Mouse (Mus musculus) myocyte (in vitro differentiated cells): ENCODE results near the gene Hvcn1. TPM values are rescaled to one million over a fixed set of nuclear protein-coding genes. Genes with fewer than 3 reads are reported as not detected.

Experiments
- H3K27me3 ChIP-seq: one replicate; pipeline ENCODE4 v1.6.1; 2011; ENCODE audit not compliant: control insufficient read depth, insufficient read depth, insufficient read length
- H3K36me3 ChIP-seq: one replicate; pipeline ENCODE4 v1.6.1; 2011; ENCODE audit not compliant: control insufficient read depth, insufficient read depth
- H3K4me2 ChIP-seq: one replicate; pipeline ENCODE4 v1.6.1; 2011; ENCODE audit warnings: low read depth, control low read depth
- H3K4me3 ChIP-seq: one replicate; pipeline ENCODE4 v1.5.1; 2011; ENCODE audit warnings: mild to moderate bottlenecking, control low read depth, moderate library complexity
- H3K79me2 ChIP-seq: one replicate; pipeline ENCODE4 v1.6.1; 2011; ENCODE audit not compliant: control insufficient read depth, insufficient read depth
- H3ac ChIP-seq: one replicate; pipeline ENCODE4 v1.6.1; 2011; ENCODE audit not compliant: control insufficient read depth, insufficient read length
- CEBPB ChIP-seq: IDR thresholded peaks from 2 replicates; pipeline ENCODE4 v1.6.1; 2011; ENCODE audit warnings: mild to moderate bottlenecking, moderate library complexity; ENCODE audit not compliant: poor library complexity, insufficient read depth, severe bottlenecking
- E2F4 ChIP-seq: IDR thresholded peaks from one replicate; pipeline ENCODE4 v1.6.1; 2011; ENCODE audit warnings: mild to moderate bottlenecking, control low read depth, moderate library complexity; ENCODE audit not compliant: insufficient read depth
- MAX ChIP-seq: IDR thresholded peaks from one replicate; pipeline ENCODE4 v1.6.1; 2011; ENCODE audit warnings: low read depth, mild to moderate bottlenecking, control low read depth
- MYOD1 ChIP-seq, 3 experiments: IDR thresholded peaks; one replicate each; pipeline ENCODE4 v1.6.1; 2011; ENCODE audit warnings: control low read depth in 2 of 3, low read depth in 2 of 3, mild to moderate bottlenecking in 2 of 3, moderate library complexity in 1 of 3; ENCODE audit not compliant: insufficient read length in 2 of 3, control insufficient read depth in 1 of 3
- MYOG ChIP-seq, 3 experiments: IDR thresholded peaks; one replicate each; pipeline ENCODE4 v1.6.1; 2011; ENCODE audit warnings: control low read depth in 2 of 3, low read depth in 2 of 3, mild to moderate bottlenecking in 2 of 3; ENCODE audit not compliant: insufficient read length in 2 of 3, control insufficient read depth in 1 of 3, insufficient read depth in 1 of 3
- POLR2A ChIP-seq: IDR thresholded peaks from one replicate; pipeline ENCODE4 v1.6.1; 2011; ENCODE audit warnings: low read depth, mild to moderate bottlenecking, control low read depth, moderate library complexity; ENCODE audit not compliant: insufficient read length
- POLR2AphosphoS2 ChIP-seq: IDR thresholded peaks from one replicate; pipeline ENCODE4 v1.6.1; 2011; ENCODE audit warnings: low read depth, control low read depth; ENCODE audit not compliant: insufficient read length
- REST ChIP-seq: IDR thresholded peaks from one replicate; pipeline ENCODE4 v1.6.1; 2011; ENCODE audit warnings: mild to moderate bottlenecking, control low read depth, moderate library complexity; ENCODE audit not compliant: insufficient read depth, insufficient read length
- SRF ChIP-seq: IDR thresholded peaks from one replicate; pipeline ENCODE4 v1.6.1; 2011; ENCODE audit warnings: low read depth; ENCODE audit not compliant: control insufficient read depth, insufficient read length
- TCF12 ChIP-seq: IDR thresholded peaks from one replicate; pipeline ENCODE4 v1.6.1; 2011; ENCODE audit warnings: mild to moderate bottlenecking, control low read depth; ENCODE audit not compliant: poor library complexity, insufficient read depth, severe bottlenecking
- TCF3 ChIP-seq: IDR thresholded peaks from one replicate; pipeline ENCODE4 v1.6.1; 2011; ENCODE audit warnings: low read depth, control low read depth; ENCODE audit not compliant: insufficient read length
- USF1 ChIP-seq: IDR thresholded peaks from one replicate; pipeline ENCODE4 v1.6.1; 2011; ENCODE audit warnings: low read depth, mild to moderate bottlenecking, control low read depth, moderate library complexity
- polyA plus RNA-seq: library from polyadenylated mRNA; unstranded; fragments of >200 nt; fragmentation: generic; extraction: Trizol; gene quantifications from one replicate; pipeline ENCODE4 v1.2.1, GENCODE M21; 2012; ENCODE audit warnings: missing spikeins

Gene Hvcn1
- polyA plus RNA-seq, 1 experiment: 0.08 TPM

DNA sequence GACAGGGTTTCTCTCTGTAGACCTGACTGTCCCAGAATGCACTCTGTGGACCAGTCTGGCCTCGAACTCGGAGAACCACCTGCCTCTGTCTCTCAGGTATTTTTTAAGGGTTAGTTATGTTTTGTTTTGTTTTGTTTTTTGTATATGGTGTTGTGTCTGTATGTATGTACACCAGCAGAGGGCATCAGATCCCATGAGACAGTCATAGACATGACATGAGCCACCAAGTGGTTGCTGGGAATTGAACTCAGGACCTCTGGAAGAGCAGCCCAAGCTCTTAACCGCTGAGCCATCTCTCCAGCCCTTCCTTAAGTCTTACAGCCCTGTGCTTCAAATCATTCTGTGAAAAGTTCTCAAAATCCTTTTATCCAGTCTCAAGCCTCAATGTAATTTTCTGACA is 58.6 kb downstream of the Hvcn1 start:
- TF ChIP-seq TCF12: no peak
- Histone ChIP-seq H3K27me3 (no peaks in the 10 kb centered on the region), H3K4me2 (peak overlapping the region; percentile 86), H3K36me3 (no peaks in the 10 kb centered on the region), H3K4me3 (no peak overlapping the region), H3K79me2 (no peaks in the 10 kb centered on the region), H3ac (no peak overlapping the region)

DNA sequence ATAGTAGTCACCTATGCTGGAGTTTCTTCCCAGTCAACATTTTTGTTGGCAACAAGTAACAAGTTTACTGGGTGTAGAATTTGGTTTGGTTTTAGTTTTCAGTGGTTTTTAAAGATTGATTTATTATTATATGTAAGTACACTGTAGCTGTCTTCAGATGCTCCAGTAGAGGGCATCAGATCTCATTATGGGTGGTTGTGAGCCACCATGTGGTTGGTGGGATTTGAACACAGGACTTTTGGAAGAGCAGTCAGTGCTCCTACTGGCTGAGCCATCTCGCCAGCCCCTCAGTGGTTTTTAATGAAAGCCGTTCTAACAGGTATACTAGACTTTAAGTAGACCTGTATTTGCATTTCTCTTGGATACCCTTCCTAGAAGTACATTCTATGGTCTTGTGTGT is 59.3 kb downstream of the Hvcn1 start:
- TF ChIP-seq CEBPB (no peak), TCF3 (no peak), USF1 (no peak), MYOD1 (IDR thresholded peaks at IDR 0.05; ENCODE audit: control insufficient read depth in 1 of 3, insufficient read length in 2 of 3, low read depth in 2 of 3) (no peak), TCF12 (no peak), SRF (no peak), MAX (no peak), REST (no peak), MYOG (IDR thresholded peaks at IDR 0.05; ENCODE audit: control insufficient read depth in 1 of 3, insufficient read depth in 1 of 3, insufficient read length in 2 of 3, low read depth in 2 of 3) (no peak), POLR2A (no peak), E2F4 (no peak), POLR2AphosphoS2 (no peak)
- H3K4me2 ChIP-seq: no peak overlapping the region
- H3K36me3 ChIP-seq: no peaks in the 10 kb centered on the region
- no peak overlapping the region for H3ac ChIP-seq
- H3K4me3 ChIP-seq: no peak overlapping the region
- no peaks in the 10 kb centered on the region for H3K79me2 ChIP-seq
- H3K27me3 ChIP-seq: no peaks in the 10 kb centered on the region

DNA sequence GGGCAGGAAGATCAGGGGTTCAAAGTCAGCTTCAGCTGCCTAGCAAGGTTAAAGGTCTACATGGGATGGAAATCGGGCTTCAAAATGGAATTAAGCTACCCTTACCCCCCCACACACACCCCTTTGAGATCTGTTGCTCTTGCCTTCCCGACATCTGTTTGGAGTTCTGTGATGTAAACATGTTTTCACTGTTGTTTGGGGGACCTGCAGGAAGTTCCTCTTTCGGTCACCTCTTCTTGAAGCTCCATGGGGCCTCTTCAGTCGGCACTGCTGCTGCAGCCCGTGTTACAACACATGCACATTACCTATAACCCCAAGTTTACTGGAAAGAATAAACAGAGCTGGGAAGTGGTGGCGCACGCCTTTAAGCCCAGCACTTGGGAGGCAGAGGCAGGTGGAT is 60.5 kb downstream of the Hvcn1 start:
- Histone ChIP-seq H3K36me3 (no peaks in the 10 kb centered on the region), H3ac (no peak overlapping the region), H3K4me3 (no peak overlapping the region), H3K79me2 (no peaks in the 10 kb centered on the region), H3K4me2 (no peak overlapping the region), H3K27me3 (no peaks in the 10 kb centered on the region)
- no peak for TF ChIP-seq E2F4
- no peak for TF ChIP-seq SRF
- no peak for TF ChIP-seq TCF12
- no peak for TF ChIP-seq POLR2AphosphoS2
- no peak for TF ChIP-seq USF1
- no peak for TF ChIP-seq TCF3
- TF ChIP-seq REST: no peak
- no peak for TF ChIP-seq MYOG (IDR thresholded peaks at IDR 0.05; ENCODE audit: control insufficient read depth in 1 of 3, insufficient read depth in 1 of 3, insufficient read length in 2 of 3, low read depth in 2 of 3)
- TF ChIP-seq MAX: no peak
- no peak for TF ChIP-seq MYOD1 (IDR thresholded peaks at IDR 0.05; ENCODE audit: control insufficient read depth in 1 of 3, insufficient read length in 2 of 3, low read depth in 2 of 3)
- no peak for TF ChIP-seq CEBPB
- TF ChIP-seq POLR2A: no peak

DNA sequence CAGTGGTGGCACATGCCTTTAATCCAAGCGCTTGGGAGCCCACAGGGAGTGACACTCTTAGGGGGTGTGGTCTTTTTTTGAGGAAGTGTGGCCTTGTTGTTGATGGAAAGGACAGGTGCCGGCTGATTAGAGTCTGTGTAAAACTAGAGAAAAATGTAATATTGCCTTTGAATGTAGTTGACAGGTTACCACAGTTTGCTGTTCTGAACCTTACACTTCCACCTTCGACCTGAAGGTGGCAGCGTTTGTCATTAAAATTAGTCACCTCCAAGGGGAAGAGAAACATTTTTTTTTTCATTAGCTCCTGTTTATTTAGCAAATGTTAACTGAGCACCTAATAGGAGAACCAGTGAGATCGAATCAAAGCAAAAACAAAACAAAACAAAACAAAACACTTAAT is 61.3 kb downstream of the Hvcn1 start:
- TF ChIP-seq MYOD1 (IDR thresholded peaks at IDR 0.05; ENCODE audit: control insufficient read depth in 1 of 3, insufficient read length in 2 of 3, low read depth in 2 of 3) (no peak), SRF (no peak), MAX (no peak), TCF3 (no peak), POLR2A (no peak), CEBPB (no peak), MYOG (IDR thresholded peaks at IDR 0.05; ENCODE audit: control insufficient read depth in 1 of 3, insufficient read depth in 1 of 3, insufficient read length in 2 of 3, low read depth in 2 of 3) (no peak), E2F4 (no peak), POLR2AphosphoS2 (no peak), USF1 (no peak), TCF12 (no peak), REST (no peak)
- Histone ChIP-seq H3K36me3 (no peaks in the 10 kb centered on the region), H3K27me3 (no peaks in the 10 kb centered on the region), H3ac (no peak overlapping the region), H3K79me2 (no peaks in the 10 kb centered on the region), H3K4me2 (no peak overlapping the region), H3K4me3 (no peak overlapping the region)

DNA sequence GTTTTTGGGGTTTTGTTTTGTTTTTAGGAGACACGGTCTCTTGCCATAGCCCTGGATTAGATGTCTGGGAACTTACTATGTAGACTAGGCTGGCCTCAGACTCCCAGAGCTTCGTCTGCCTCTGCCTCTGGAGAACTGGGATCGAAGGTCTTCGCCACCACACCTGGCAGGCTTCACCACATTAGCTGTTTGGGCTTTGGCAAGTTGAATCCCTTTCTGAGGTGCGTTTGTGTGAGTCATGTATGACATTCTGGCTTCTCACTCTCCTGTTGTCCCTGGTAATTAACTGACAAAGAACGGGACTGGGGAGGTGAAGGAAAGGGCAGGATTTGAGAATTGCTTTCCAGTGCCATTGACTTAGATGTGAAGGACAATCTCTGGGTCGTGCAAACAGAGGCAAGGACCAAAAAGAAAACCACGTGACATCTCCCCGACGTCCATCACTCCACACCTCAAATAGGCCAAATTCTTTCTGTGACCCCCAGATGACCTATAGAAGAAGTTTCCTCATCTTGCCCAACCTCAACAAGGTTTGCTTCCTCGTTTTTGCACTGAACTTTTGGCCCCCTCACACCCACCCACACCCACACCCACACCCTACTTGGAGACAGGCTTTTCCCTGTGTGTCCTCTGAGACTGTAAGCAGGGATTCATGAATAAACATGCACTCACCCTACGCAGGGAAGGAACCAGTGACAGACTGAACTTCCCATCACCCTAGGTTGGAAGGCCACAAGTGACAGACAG is 62.4 kb downstream of the Hvcn1 start:
- TF ChIP-seq REST: no peak
- TF ChIP-seq TCF3: no peak
- Histone ChIP-seq H3K4me2 (no peak overlapping the region), H3K36me3 (no peaks in the 10 kb centered on the region), H3K79me2 (no peaks in the 10 kb centered on the region), H3K27me3 (no peaks in the 10 kb centered on the region), H3ac (no peak overlapping the region), H3K4me3 (no peak overlapping the region)
